Mouse (Mus musculus) neural tube, embryonic 11.5 days (tissue): ENCODE measurements around the gene Fst. TPM values are rescaled to one million over a fixed set of nuclear protein-coding genes. Genes with fewer than 3 reads are reported as not detected.

Experiments
- ATAC-seq: fragments of 200-750 bp; cut with Nextera tagmentation; 2 replicates; pipeline ENCODE4 v1.8.0; 2017; ENCODE audit warnings: moderate number of reproducible peaks, mild to moderate bottlenecking, moderate TSS enrichment, moderate library complexity; ENCODE audit not compliant: insufficient read depth, low FRiP score, low TSS enrichment
- DNase-seq: peaks from one replicate; pipeline ENCODE4 v3.0.0-alpha.2; 2015; ENCODE audit warnings: low spot score
- H3K27ac ChIP-seq: fragments of 300-500 bp; sonication (generic); 2 replicates; pipeline ENCODE4 v1.5.1; 2014; ENCODE audit warnings: low read depth, mild to moderate bottlenecking, low read length
- H3K27me3 ChIP-seq: fragments of 300-500 bp; sonication (generic); 2 replicates; pipeline ENCODE4 v1.6.1; 2014; ENCODE audit warnings: mild to moderate bottlenecking, low read length, mixed read lengths; ENCODE audit not compliant: control insufficient read depth, insufficient read depth
- H3K36me3 ChIP-seq: fragments of 300-500 bp; sonication (generic); 2 replicates; pipeline ENCODE4 v1.6.1; 2014; ENCODE audit warnings: mild to moderate bottlenecking, low read length, moderate library complexity, mixed read lengths; ENCODE audit not compliant: control insufficient read depth, insufficient read depth
- H3K4me1 ChIP-seq: fragments of 300-500 bp; sonication (generic); 2 replicates; pipeline ENCODE4 v1.6.1; 2014; ENCODE audit warnings: low read length, mixed read lengths; ENCODE audit not compliant: control insufficient read depth, insufficient read depth
- H3K4me2 ChIP-seq: fragments of 300-500 bp; sonication (generic); 2 replicates; pipeline ENCODE4 v1.6.1; 2014; ENCODE audit warnings: low read depth, mild to moderate bottlenecking, moderate library complexity
- H3K4me3 ChIP-seq: fragments of 300-500 bp; sonication (generic); 2 replicates; pipeline ENCODE4 v1.5.1; 2014; ENCODE audit warnings: low read depth, low read length
- H3K9ac ChIP-seq: fragments of 300-500 bp; sonication (generic); 2 replicates; pipeline ENCODE4 v1.6.1; 2014; ENCODE audit warnings: mild to moderate bottlenecking, low read length
- H3K9me3 ChIP-seq: fragments of 300-500 bp; sonication (generic); 2 replicates; pipeline ENCODE4 v1.6.1; 2016; ENCODE audit warnings: low read length; ENCODE audit not compliant: control insufficient read depth
- WGBS: fragments of 180-500 bp; shearing (Covaris S2); extraction: QIAGEN DNeasy Blood & Tissue Kit; methylation state at CpG from one replicate; pipeline ENCODE4 v1.1.7; 2014; 5-methylcytosine and 5-hydroxymethylcytosine counted together
- polyA plus RNA-seq: library from polyadenylated mRNA; unstranded; fragments of >200 nt; fragmentation: Nextera tagmentation; extraction: Ambion mirVana; gene quantifications from 2 replicates; pipeline ENCODE4 v1.2.1, GENCODE M21; 2014

The Fst gene
- polyA plus RNA-seq, 1 experiment from 2014 or later, result 16.9 TPM

DNA sequence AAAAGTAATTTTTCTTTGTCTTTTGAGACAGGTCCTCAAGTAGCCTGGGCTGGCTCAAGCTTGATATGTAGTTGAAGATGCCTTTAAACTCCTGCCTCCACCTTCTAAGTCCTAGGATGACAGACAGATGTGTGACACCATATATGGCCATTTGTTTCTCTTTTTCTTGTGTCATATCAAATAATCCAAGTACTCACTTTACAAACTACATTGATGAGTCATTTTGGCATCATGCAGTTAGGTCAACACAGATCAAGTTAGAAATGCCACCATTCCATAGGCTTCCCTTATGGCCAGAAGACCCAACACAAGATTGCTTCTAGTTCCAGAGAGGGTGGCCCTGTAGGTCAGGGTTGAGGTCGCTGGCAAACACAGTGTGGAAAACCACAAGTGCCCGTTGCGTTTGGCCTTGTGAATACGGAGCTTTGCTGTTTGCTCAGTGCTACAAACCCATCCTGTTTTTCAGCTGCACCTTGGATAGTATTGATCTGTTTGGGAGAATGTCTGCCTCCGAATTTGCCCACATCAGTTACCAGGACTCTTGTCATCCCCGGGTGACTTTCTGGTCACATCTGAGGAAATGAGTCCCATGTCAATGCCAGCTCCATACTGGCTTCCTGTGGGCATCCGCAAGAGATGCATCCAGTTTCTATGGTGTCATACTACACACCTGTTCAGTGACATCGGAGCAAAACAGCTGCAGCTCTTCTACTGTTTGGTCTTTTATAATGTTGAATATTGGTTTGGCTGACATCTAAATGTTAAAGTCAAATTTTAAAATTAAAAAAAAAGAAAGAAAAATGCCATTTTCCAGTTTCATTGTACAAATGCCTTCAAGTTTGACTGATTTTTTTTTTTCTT is 4.0 kb upstream of the Fst start:
- no peak for ATAC-seq
- no peaks in the 10 kb centered on the region for H3K4me1 ChIP-seq

DNA sequence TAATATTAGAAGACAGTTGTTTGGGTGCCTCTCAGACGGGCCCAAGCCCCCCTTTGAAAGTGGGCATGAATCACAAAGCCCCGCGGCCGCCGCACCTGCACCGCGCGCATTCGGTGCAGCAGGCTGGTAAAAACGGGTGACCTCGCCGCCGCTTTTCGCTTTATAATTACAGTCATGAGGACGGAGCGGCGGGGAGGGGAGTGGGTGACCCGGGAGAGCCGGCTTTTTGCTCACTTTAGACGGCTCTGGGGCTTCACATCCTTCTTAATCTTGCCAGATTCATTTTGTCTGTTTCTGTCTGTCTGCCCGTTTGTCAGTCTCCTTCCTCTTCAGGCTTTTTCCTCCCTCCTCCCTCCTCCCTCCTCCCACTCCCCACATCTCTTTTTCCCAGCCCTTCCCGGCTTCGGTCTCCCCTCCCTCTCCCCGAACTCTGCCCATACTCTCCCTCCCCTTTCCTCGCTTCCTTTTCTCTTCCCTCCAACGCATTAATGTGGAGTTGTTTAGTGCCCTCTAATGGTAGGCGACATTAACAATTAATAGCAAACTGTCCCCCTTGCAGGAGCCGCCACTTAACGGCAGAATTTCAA is 1.6 kb upstream of the Fst start:
- H3K4me1 ChIP-seq, result no peaks in the 10 kb centered on the region; the same call in 1 of the 2 replicates
- DNase-seq (peak; percentile 81), ATAC-seq (peak; percentile 58)
- no peak overlapping the region for H3K27ac ChIP-seq
- peak overlapping the region; percentile 53 for H3K4me3 ChIP-seq
- H3K27me3 ChIP-seq, result peaks cover 14% of the 10 kb centered on the region
- no peaks in the 10 kb centered on the region for H3K36me3 ChIP-seq
- under 1% methylated on average over 29 of the region's 29 CpGs for WGBS
- peak overlapping the region; percentile 40 for H3K9ac ChIP-seq
- no peaks in the 10 kb centered on the region for H3K9me3 ChIP-seq
- H3K4me2 ChIP-seq, result peak overlapping the region; percentile 95

More for the DNA sequence above, 4.0 kb upstream of the Fst start:
- WGBS, result 85% methylated on average over 8 of the region's 8 CpGs
- Histone ChIP-seq H3K27me3 (peaks cover 7% of the 10 kb centered on the region; the same call in 1 of the 2 replicates), H3K4me3 (no peak overlapping the region), H3K27ac (no peak overlapping the region), H3K9ac (no peak overlapping the region), H3K36me3 (no peaks in the 10 kb centered on the region), H3K9me3 (no peaks in the 10 kb centered on the region), H3K4me2 (no peak overlapping the region)
- no peak for DNase-seq

DNA sequence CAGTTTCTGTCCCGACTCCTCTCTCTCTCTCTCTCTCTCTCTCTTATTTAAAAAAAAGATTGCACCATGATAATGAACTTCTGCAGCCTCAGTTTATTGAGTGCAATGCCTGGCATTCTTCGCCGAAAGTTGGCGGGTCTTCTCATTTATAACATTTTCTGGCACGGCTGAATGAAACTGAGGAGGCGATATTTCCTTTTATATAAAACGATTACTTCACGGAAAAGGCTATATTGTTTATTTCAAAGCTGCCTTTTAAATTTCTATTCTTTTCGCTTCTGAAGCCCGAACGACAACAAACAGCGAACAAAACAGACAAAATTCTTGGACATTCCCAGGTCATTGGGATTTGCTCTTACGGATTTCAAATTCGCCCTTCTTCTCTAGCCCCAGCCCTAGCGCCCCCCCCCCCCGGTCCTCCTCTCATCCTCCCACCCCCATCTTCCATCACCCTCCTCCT is 980 bp upstream of the Fst start:
- Histone ChIP-seq H3K4me2 (peak overlapping the region; percentile 95), H3K9ac (peak overlapping the region; percentile 61), H3K27ac (peak overlapping the region; percentile 65; the same call in 1 of the 2 replicates), H3K36me3 (no peaks in the 10 kb centered on the region), H3K27me3 (peaks cover 14% of the 10 kb centered on the region), H3K4me3 (peak overlapping the region; percentile 53), H3K9me3 (no peaks in the 10 kb centered on the region), H3K4me1 (no peaks in the 10 kb centered on the region; the same call in 1 of the 2 replicates)
- no peak for DNase-seq
- WGBS, result under 1% methylated on average over 15 of the region's 16 CpGs
- no peak for ATAC-seq

DNA sequence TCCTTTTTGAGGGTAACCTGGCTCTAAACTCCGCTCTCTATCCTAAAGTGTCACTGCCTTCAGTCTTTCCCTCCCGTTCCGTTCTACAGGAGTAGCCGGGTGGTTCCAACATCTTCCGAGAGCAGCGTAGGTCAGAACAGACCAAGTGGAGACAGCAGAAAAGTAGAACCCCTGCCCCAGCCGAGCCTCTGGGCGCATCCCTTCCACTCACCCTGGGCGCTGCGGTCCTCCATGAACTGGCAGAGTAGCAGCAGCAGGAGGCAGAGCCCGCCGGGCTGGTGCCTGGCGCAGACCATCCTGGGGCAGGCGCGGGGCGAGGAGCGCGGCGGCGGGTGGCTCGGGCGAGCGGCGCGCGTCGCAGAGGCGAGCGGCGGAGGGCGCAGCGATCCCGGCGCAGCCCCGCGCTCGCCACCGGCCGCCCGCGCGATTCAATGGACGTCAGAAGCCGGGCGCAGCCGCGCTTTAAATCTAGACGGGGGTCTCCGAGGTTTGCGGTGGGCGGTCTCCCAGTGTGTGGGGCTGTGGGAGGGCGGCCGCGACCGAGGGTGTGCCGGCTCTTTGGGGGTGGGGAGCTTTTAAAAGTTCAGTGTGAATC is 363 bp downstream of the Fst start:
- Histone ChIP-seq H3K4me1 (no peaks in the 10 kb centered on the region; the same call in 1 of the 2 replicates), H3K4me2 (peak overlapping the region; percentile 95), H3K27me3 (peaks cover 14% of the 10 kb centered on the region), H3K9me3 (no peaks in the 10 kb centered on the region), H3K27ac (no peak overlapping the region), H3K9ac (peak overlapping the region; percentile 57), H3K36me3 (no peaks in the 10 kb centered on the region), H3K4me3 (peak overlapping the region; percentile 53)
- ATAC-seq (peak; percentile 70), DNase-seq (peak; percentile 79)
- under 1% methylated on average over 48 of the region's 56 CpGs for WGBS

DNA sequence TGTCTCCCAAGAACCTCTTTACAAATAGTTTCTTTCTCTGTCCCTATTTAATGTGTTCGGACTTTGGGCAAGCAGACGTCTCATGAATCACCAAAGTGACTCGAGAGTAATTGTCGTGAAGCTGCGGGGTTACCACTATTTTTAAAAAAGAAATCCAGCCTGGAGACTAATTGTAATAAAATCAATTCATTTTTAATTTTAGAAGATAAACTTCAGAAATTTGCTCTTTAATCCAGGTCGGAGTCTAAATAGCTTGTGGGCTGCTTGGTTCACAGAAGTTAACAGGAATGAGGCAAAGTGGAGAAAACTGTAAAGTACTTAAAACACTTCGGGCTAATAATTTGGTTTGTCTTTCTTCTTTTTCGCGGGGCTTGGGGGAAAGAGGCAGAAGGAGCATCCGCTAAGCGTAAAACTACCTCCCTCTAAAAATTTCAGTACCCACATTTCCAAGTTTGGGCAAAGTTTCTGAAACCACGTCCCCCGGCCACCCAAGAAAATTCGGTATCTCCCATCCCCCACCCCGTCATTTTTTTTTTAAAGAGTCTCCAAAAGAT is 1.1 kb downstream of the Fst start:
- under 1% methylated on average over 15 of the region's 15 CpGs for WGBS
- ATAC-seq (no peak), DNase-seq (no peak)
- H3K4me2 ChIP-seq, result peak overlapping the region; percentile 95
- peak overlapping the region; percentile 53 for H3K4me3 ChIP-seq
- H3K27me3 ChIP-seq, result peaks cover 14% of the 10 kb centered on the region
- H3K9me3 ChIP-seq, result no peaks in the 10 kb centered on the region
- H3K27ac ChIP-seq, result no peak overlapping the region
- no peaks in the 10 kb centered on the region for H3K36me3 ChIP-seq
- H3K9ac ChIP-seq, result peak overlapping the region; percentile 57
- no peaks in the 10 kb centered on the region; the same call in 1 of the 2 replicates for H3K4me1 ChIP-seq

DNA sequence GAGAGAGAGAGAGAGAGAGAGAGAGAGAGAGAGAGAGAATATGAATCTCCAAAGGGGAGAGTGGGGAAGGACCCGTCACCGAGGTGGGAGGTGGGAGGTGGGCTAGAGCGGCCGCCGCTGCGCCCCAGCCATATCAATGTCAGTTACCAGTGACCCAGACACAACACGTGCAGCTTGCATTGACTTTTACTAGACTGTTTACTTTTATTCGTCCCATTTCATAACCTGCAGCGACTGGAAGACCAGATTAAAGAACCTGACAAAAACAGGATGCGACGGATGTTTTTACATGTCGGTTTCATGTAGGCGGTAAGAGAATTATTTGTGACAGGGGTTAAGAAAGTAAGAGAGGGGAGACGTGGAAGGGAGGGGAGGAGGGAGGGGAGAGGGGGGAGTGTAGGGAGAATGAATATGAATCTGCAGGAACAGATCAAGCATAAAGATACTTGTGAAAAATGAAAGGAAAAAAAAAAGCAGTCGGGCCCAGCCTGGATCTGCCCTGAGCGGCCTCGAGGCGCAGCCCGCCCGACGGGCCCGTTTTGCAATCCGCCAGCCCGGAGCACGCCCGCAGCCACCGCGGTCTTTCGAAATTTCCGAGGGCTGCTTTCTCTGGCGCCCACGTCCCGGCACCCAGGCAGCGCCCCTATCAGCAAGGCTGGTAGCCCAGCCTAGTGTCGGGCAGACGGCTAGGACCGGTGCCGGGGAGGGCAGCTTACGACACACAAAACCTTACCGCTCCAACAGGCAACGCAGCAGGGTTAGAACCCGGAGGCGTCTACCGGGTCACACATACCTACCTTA is 1.8 kb downstream of the Fst start:
- Histone ChIP-seq H3K4me3 (peak overlapping the region; percentile 53), H3K9me3 (no peaks in the 10 kb centered on the region), H3K9ac (peak overlapping the region; percentile 35; the same call in 1 of the 2 replicates), H3K36me3 (no peaks in the 10 kb centered on the region), H3K27me3 (peaks cover 14% of the 10 kb centered on the region), H3K27ac (no peak overlapping the region), H3K4me2 (peak overlapping the region; percentile 95), H3K4me1 (no peaks in the 10 kb centered on the region; the same call in 1 of the 2 replicates)
- DNase-seq (peak; percentile 58), ATAC-seq (no peak)
- under 1% methylated on average over 44 of the region's 44 CpGs for WGBS

DNA sequence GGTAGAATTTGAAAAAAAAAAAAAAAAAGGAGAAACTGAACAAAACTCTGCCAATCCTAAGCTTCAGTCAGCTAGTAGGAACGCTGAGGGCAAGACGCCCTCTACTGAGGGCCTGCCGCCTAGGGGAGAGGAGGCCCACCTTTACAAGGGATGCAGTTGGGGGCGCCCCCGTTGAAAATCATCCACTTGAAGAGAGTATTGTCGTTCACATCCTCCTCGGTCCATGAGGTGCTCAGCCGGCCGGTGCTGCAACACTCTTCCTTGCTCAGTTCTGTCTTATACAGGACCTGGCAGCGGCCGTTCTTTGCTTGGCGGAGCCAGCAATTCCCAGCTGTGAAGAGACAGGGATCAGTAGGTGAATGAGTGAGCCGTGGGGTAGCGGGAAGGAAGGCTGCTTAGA is 2.5 kb downstream of the Fst start:
- WGBS, result 3% methylated on average over 14 of the region's 14 CpGs
- no peaks in the 10 kb centered on the region; the same call in 1 of the 2 replicates for H3K4me1 ChIP-seq
- peaks cover 14% of the 10 kb centered on the region for H3K27me3 ChIP-seq
- ATAC-seq (no peak), DNase-seq (peak; percentile 51)
- H3K27ac ChIP-seq, result no peak overlapping the region
- H3K36me3 ChIP-seq, result no peaks in the 10 kb centered on the region
- H3K9ac ChIP-seq, result no peak overlapping the region
- peak overlapping the region; percentile 95 for H3K4me2 ChIP-seq
- H3K9me3 ChIP-seq, result no peaks in the 10 kb centered on the region
- peak overlapping the region; percentile 53 for H3K4me3 ChIP-seq

DNA sequence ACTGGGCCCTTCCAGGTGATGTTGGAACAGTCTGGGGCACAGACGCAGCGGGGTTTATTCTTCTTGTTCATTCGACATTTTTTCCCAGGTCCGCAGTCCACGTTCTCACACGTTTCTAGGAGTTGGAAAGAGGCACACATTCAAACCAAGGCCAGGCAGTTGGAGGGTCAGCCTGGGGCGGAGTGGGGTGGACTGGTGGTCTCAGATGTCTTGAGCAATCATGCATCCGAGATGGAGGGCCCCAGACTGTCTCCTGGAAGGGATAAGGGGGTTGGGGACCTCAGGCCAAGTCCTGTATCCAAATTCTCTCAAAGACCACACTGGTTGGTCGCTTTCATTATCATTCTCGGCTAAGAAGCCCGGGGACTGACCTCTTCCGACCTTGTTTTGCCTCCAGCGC is 3.0 kb downstream of the Fst start:
- Histone ChIP-seq H3K36me3 (no peaks in the 10 kb centered on the region), H3K27ac (no peak overlapping the region), H3K4me2 (peak overlapping the region; percentile 95), H3K9ac (no peak overlapping the region), H3K4me1 (no peaks in the 10 kb centered on the region; the same call in 1 of the 2 replicates), H3K27me3 (peaks cover 14% of the 10 kb centered on the region), H3K4me3 (no peak overlapping the region), H3K9me3 (no peaks in the 10 kb centered on the region)
- no peak for DNase-seq
- WGBS, result 48% methylated on average over 13 of the region's 13 CpGs
- no peak for ATAC-seq
